Mouse (Mus musculus) neural tube, embryonic 11.5 days (tissue): ENCODE data around the gene Tnfrsf14. TPM values are rescaled to one million over a fixed set of nuclear protein-coding genes. Genes with fewer than 3 reads are reported as not detected.
A peak's percentile ranks its signal among the peaks of the same experiment; 100 is the strongest.

Experiments used
- ATAC-seq: fragments of 200-750 bp; cut with Nextera tagmentation; 2 replicates; pipeline ENCODE4 v1.8.0; 2017; ENCODE audit warnings: moderate number of reproducible peaks, mild to moderate bottlenecking, moderate TSS enrichment, moderate library complexity; ENCODE audit not compliant: insufficient read depth, low FRiP score, low TSS enrichment
- DNase-seq: peaks from one replicate; pipeline ENCODE4 v3.0.0-alpha.2; 2015; ENCODE audit warnings: low spot score
- H3K27ac ChIP-seq: fragments of 300-500 bp; sonication (generic); 2 replicates; pipeline ENCODE4 v1.5.1; 2014; ENCODE audit warnings: low read depth, mild to moderate bottlenecking, low read length
- H3K27me3 ChIP-seq: fragments of 300-500 bp; sonication (generic); 2 replicates; pipeline ENCODE4 v1.6.1; 2014; ENCODE audit warnings: mild to moderate bottlenecking, low read length, mixed read lengths; ENCODE audit not compliant: control insufficient read depth, insufficient read depth
- H3K36me3 ChIP-seq: fragments of 300-500 bp; sonication (generic); 2 replicates; pipeline ENCODE4 v1.6.1; 2014; ENCODE audit warnings: mild to moderate bottlenecking, low read length, moderate library complexity, mixed read lengths; ENCODE audit not compliant: control insufficient read depth, insufficient read depth
- H3K4me1 ChIP-seq: fragments of 300-500 bp; sonication (generic); 2 replicates; pipeline ENCODE4 v1.6.1; 2014; ENCODE audit warnings: low read length, mixed read lengths; ENCODE audit not compliant: control insufficient read depth, insufficient read depth
- H3K4me2 ChIP-seq: fragments of 300-500 bp; sonication (generic); 2 replicates; pipeline ENCODE4 v1.6.1; 2014; ENCODE audit warnings: low read depth, mild to moderate bottlenecking, moderate library complexity
- H3K4me3 ChIP-seq: fragments of 300-500 bp; sonication (generic); 2 replicates; pipeline ENCODE4 v1.5.1; 2014; ENCODE audit warnings: low read depth, low read length
- H3K9ac ChIP-seq: fragments of 300-500 bp; sonication (generic); 2 replicates; pipeline ENCODE4 v1.6.1; 2014; ENCODE audit warnings: mild to moderate bottlenecking, low read length
- H3K9me3 ChIP-seq: fragments of 300-500 bp; sonication (generic); 2 replicates; pipeline ENCODE4 v1.6.1; 2016; ENCODE audit warnings: low read length; ENCODE audit not compliant: control insufficient read depth
- WGBS: fragments of 180-500 bp; shearing (Covaris S2); extraction: QIAGEN DNeasy Blood & Tissue Kit; methylation state at CpG from one replicate; pipeline ENCODE4 v1.1.7; 2014; 5-methylcytosine and 5-hydroxymethylcytosine counted together
- polyA plus RNA-seq: library from polyadenylated mRNA; unstranded; fragments of >200 nt; fragmentation: Nextera tagmentation; extraction: Ambion mirVana; gene quantifications from 2 replicates; pipeline ENCODE4 v1.2.1, GENCODE M21; 2014

The Tnfrsf14 gene
- polyA plus RNA-seq, 1 experiment from 2014 or later, result 1.1 TPM

DNA sequence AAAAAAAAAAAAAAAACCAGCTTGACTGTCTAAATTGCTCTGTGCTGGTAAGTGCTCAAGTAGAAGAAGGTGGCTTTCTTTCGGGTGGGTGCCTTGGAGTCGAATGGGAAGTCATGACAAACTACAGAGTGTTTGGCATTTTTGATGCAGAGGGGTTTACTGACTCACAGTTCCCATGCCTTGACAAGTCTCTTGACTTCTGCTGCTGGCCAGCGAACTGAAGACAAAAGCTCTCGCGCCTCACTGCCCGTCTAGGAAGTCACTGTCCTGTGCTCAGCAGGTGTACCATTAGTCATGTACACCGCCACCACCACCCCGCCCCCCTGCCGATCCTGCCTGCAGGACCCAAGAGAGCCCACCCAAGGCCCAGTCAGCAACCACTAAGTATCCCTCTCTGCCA lies 28.2 kb upstream of the Tnfrsf14 start:
- no peak overlapping the region for H3K4me3 ChIP-seq
- ATAC-seq (no peak), DNase-seq (no peak)
- 22% methylated on average over 9 of the region's 9 CpGs for WGBS
- no peaks in the 10 kb centered on the region for H3K9me3 ChIP-seq
- H3K27ac ChIP-seq, result no peak overlapping the region
- H3K27me3 ChIP-seq, result peaks cover 29% of the 10 kb centered on the region
- H3K36me3 ChIP-seq, result no peaks in the 10 kb centered on the region
- no peak overlapping the region for H3K4me2 ChIP-seq
- peaks cover 62% of the 10 kb centered on the region for H3K4me1 ChIP-seq
- no peak overlapping the region for H3K9ac ChIP-seq

DNA sequence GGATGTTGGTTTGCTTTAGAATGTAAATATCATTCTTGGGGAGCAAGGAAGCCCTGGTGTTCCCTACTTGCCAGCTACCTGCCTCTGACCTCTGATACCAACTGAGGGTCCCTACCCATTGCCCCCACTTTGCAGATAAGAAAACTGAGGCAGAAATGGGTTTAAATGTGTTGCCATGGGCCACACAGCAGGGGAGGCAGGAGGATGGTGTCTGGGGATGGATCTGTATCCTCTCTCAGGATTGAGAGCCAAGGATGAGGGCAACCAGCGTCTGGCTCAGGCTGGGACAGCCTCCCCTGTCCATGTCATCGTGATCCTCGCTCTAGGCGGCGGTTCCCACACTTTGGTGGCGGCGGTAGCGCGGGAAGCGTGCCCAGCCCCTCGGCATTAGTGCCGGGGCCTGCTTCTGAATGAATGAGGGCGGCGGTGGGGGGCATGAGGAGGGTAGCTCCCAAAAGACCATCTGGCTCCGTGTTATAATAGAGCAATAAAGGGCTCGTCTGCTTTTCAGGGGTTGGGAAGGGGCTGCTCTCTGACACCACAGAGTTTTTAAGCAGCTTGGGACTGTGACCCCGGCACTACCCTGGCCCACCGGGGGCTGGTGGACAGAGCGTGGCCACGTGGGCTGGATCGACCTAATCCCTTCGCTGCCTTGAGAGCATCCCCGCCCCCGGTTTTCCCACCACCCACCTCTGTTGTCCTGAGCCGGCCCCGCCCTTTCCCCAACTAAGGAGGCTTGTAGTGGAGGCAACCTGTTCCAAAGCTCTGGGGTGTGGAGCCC lies 24.3 kb upstream of the Tnfrsf14 start:
- H3K4me3 ChIP-seq, result no peak overlapping the region
- no peak overlapping the region for H3K9ac ChIP-seq
- H3K9me3 ChIP-seq, result no peaks in the 10 kb centered on the region
- peaks cover 3% of the 10 kb centered on the region; the same call in 1 of the 2 replicates for H3K27me3 ChIP-seq
- H3K36me3 ChIP-seq, result no peaks in the 10 kb centered on the region
- H3K27ac ChIP-seq, result peak overlapping the region; percentile 23; the same call in 1 of the 2 replicates
- H3K4me1 ChIP-seq, result peaks cover 38% of the 10 kb centered on the region
- WGBS, result under 1% methylated on average over 26 of the region's 26 CpGs
- ATAC-seq, result peak; percentile 71
- H3K4me2 ChIP-seq, result peak overlapping the region; percentile 25; the same call in 1 of the 2 replicates
- DNase-seq, result peak; percentile 82

DNA sequence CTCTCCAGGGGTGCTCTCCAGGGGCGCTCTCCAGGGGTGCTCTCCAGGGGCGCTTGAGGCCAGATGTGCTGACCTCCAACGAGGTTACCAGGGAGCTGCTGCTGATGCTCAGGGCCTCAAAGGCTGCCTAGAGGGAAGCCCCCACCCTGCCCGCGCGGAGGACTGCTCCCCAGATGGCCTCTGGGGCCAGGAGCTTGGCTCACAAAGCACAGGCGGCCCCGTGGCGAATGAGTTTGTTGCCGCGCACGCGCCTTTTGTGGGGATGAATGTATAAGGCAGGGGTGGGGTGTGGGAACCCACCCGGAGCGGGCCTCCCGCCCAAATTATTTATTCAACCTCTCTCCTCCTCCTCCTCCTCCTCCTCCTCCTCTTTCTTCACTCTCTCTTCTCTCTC lies 21.2 kb upstream of the Tnfrsf14 start:
- Histone ChIP-seq H3K4me2 (peak overlapping the region; percentile 15; the same call in 1 of the 2 replicates), H3K27ac (0 out of 2 replicates have a peak overlapping the region, but pooled peaks have one; percentile 34), H3K4me1 (peaks cover 39% of the 10 kb centered on the region), H3K9me3 (no peaks in the 10 kb centered on the region), H3K9ac (no peak overlapping the region; the same call in 1 of the 2 replicates), H3K36me3 (no peaks in the 10 kb centered on the region), H3K4me3 (no peak overlapping the region), H3K27me3 (peaks cover 3% of the 10 kb centered on the region; the same call in 1 of the 2 replicates)
- DNase-seq (peak; percentile 80), ATAC-seq (peak; percentile 24; the same call in 1 of the 2 replicates)
- 8% methylated on average over 16 of the region's 16 CpGs for WGBS

DNA sequence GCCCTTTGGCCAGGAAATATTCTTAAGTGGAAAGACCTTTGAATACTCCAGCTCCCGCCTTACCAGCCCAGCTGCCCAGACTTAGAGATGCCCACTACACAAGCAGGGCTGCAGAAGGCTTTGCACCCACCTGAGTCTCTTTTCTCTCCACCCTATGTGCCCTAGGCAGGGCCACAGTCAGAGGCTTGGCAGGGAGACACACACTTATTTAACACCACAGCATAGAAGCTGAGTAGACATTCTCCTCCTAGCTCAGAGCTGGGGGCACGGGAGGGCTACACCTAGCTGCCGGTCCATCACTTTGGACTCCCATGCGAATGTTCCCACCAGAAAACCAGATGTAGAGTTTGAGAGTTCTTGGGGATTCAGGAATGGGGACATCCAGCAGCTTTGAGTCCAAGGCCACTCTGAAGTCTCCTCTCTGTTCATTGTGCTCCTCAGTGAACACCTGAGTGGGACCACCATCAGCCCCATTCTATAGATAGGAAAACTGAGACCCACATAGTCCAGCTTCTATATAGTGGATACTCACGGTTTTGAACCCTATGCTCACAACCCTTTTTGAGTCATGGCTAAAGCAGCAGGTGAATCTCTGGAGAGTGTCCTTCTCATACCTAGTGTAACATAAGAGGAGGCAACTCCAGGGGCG lies 20.7 kb upstream of the Tnfrsf14 start:
- no peak overlapping the region; the same call in 1 of the 2 replicates for H3K9ac ChIP-seq
- peak overlapping the region; percentile 32 for H3K4me2 ChIP-seq
- H3K4me3 ChIP-seq, result no peak overlapping the region
- peaks cover 39% of the 10 kb centered on the region for H3K4me1 ChIP-seq
- no peaks in the 10 kb centered on the region for H3K9me3 ChIP-seq
- WGBS, result 60% methylated on average over 6 of the region's 6 CpGs
- no peaks in the 10 kb centered on the region for H3K36me3 ChIP-seq
- H3K27ac ChIP-seq, result peak overlapping the region; percentile 49
- H3K27me3 ChIP-seq, result peaks cover 3% of the 10 kb centered on the region; the same call in 1 of the 2 replicates
- DNase-seq (no peak), ATAC-seq (no peak)

DNA sequence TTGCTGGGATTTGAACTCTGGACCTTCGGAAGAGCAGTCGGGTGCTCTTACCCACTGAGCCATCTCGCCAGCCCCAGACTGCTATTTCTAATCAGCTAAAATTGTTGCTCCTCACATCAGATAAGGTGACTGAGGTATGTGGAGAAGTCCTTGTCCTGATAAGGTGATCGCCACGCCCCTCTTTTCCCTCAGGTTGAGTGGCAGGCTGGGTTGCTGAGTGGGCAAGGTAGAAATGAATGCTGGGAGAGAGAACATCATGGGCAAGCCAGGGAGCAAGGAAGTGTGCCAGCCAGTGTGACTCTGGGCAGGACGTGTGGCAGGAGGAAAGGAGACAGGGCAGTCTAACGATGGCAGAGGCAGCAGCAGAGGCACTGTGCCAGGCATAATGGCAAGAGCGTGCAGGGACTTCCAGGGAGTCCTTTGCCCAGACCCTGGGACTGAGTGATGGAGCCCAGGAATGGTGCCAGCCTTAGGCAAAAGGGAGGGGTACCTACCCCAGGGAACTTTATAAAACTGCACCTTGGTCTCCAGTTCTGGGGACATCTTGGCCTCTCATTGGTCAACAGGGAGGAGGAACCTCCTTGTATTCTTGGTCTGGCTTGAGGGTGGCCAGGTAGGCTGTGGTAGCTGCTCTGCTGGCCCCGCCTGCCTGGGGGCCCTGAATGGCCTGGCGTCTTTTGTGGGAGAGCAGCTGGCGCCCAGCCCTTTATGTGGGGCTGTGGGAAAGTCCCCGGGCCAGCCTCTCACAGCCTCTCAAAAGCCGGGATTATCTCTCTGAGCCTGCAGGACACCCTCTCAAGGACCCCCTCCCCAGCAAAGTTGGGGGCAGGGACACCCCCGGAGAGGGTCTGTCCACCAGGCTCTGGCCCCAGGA lies 19.9 kb upstream of the Tnfrsf14 start:
- Histone ChIP-seq H3K4me1 (peaks cover 34% of the 10 kb centered on the region), H3K27me3 (peaks cover 3% of the 10 kb centered on the region; the same call in 1 of the 2 replicates), H3K9ac (no peak overlapping the region; the same call in 1 of the 2 replicates), H3K27ac (peak overlapping the region; percentile 49), H3K36me3 (no peaks in the 10 kb centered on the region), H3K4me2 (peak overlapping the region; percentile 32), H3K9me3 (no peaks in the 10 kb centered on the region), H3K4me3 (no peak overlapping the region)
- WGBS, result 44% methylated on average over 14 of the region's 14 CpGs
- DNase-seq (peak; percentile 64), ATAC-seq (0 out of 2 replicates have a peak, but pooled peaks have one; percentile 10)

DNA sequence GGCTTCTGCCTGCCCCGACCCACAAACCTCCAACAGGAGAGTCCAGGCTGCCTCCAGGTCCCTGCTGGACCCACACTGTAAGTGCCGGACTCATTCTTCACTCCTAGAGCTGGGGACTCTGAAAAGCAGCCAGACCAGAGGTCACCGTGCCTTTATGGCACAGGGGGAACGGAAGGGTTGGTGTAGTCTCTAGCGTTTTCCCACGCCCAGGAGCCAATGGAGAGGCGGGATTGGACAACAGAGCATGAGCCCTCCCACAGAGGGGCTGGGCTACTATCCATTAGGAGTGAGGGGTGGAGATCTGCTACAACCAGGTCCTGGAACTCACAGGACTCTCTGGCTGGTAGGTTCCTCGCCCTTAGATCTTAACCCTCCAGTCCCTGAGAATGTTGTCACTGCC lies 18.0 kb upstream of the Tnfrsf14 start:
- H3K27ac ChIP-seq, result peak overlapping the region; percentile 40
- H3K36me3 ChIP-seq, result no peaks in the 10 kb centered on the region
- peak overlapping the region; percentile 53 for H3K9ac ChIP-seq
- H3K4me3 ChIP-seq, result peak overlapping the region; percentile 34
- H3K4me2 ChIP-seq, result peak overlapping the region; percentile 56
- H3K4me1 ChIP-seq, result peaks cover 26% of the 10 kb centered on the region
- DNase-seq, result peak; percentile 87
- H3K9me3 ChIP-seq, result no peaks in the 10 kb centered on the region
- WGBS, result under 1% methylated on average over 8 of the region's 8 CpGs
- no peaks in the 10 kb centered on the region for H3K27me3 ChIP-seq
- peak; percentile 68 for ATAC-seq

DNA sequence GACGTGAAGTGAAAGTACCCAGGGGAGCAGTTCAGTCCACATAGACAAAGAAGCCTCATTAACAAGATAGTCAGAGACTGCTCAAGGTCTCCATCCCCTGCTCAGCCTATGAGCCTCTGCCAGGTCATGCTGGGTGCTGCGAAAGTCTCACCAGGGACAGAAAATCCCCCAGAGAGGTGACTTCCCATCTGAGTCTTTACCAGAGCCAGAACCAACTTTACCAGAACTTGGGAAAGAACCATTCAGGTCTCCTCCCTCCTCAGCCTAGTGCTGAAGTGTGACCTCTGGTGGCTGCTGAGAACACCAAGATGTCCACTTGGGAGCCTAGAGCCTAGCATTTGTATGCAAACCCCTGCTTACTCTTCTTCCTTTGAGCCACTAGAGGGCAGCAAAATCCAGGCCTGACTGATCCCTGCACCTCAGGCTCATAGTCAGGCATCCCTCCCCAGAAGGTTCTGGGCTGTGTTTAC lies 15.8 kb upstream of the Tnfrsf14 start:
- peaks cover 21% of the 10 kb centered on the region for H3K4me1 ChIP-seq
- no peaks in the 10 kb centered on the region for H3K9me3 ChIP-seq
- H3K4me3 ChIP-seq, result no peak overlapping the region
- H3K27ac ChIP-seq, result no peak overlapping the region
- H3K9ac ChIP-seq, result no peak overlapping the region
- peak; percentile 72 for DNase-seq
- no peaks in the 10 kb centered on the region for H3K36me3 ChIP-seq
- peak; percentile 73 for ATAC-seq
- no peak overlapping the region for H3K4me2 ChIP-seq
- 21% methylated on average over 2 of the region's 2 CpGs for whole genome bisulfite sequencing
- H3K27me3 ChIP-seq, result no peaks in the 10 kb centered on the region
